Mouse (Mus musculus): Measurements from ENCODE around the gene Neu1. TPM values are rescaled to one million over a fixed set of nuclear protein-coding genes. Genes with fewer than 3 reads are reported as not detected.

Gene Neu1
- total and polyA plus RNA-seq, 3 experiments: 31.2 to 32.0 (median 31.9) TPM

GRCm38 (mm10) chr17:34951636-34952377 lies 20.8 kb downstream of the Neu1 start:
- Histone ChIP-seq H3K9ac (ENCODE audit: insufficient read depth, low read depth) (peak overlapping the region; percentile 92), H3K4me3 (replicated peaks in 1 of 3; ENCODE audit: low read depth in 2 of 3, low read length in 2 of 3, poor library complexity in 1 of 3) (peak overlapping the region; percentile 87 to 98 (median 96)), H3K27ac (ENCODE audit: insufficient read depth, low read depth) (peak overlapping the region; percentile 60; the same call in 1 of the 2 replicates), H3K4me2 (ENCODE audit: insufficient read depth, low read depth, poor library complexity, severe bottlenecking) (peak overlapping the region; percentile 87), H3K9me3 (replicated peaks; ENCODE audit: low read length) (no peaks in the 10 kb centered on the region), H3K79me2 (replicated peaks; ENCODE audit: control insufficient read depth, extremely low read depth, insufficient read depth, poor library complexity, severe bottlenecking) (peaks cover 19% of the 10 kb centered on the region), H3K4me1 (ENCODE audit: control insufficient read depth in 1 of 2, insufficient read depth in 2 of 2) (peaks cover 10 to 19% of the 10 kb centered on the region in 2 experiments; a peak in 3 of 4 replicates), H3K27me3 (replicated peaks) (no peaks in the 10 kb centered on the region), H3K36me3 (replicated peaks in 1 of 2; ENCODE audit: control insufficient read depth in 1 of 2, insufficient read depth in 1 of 2, low read length in 1 of 2) (peaks cover 15 to 29% of the 10 kb centered on the region in 2 experiments)
- DNase-seq (ENCODE audit: extremely low read depth): no peak
- dilution Hi-C loops (cut with MboI; ENCODE audit: extremely low pct_ligation_motif_present, extremely low pct_unique_long_range_greater_than_20kb, low sequenced_read_pairs) (no loop called here), in situ Hi-C loops (cut with MboI; ENCODE audit: low pct_ligation_motif_present, low pct_unique_long_range_greater_than_20kb, low sequenced_read_pairs) (no loop called here)
- TF ChIP-seq MXI1 (IDR thresholded peaks at IDR 0.05; ENCODE audit: low read depth, low read length): no peak
- peak; percentile 71 for TF ChIP-seq POLR2AphosphoS2 (IDR thresholded peaks at IDR 0.05; ENCODE audit: low read depth, low read length)
- TF ChIP-seq ZNF384 (IDR thresholded peaks at IDR 0.05; ENCODE audit: low read depth, low read length): no peak
- TF ChIP-seq MYC (IDR thresholded peaks at IDR 0.05; ENCODE audit: low read depth, low read length): no peak
- TF ChIP-seq USF1 (IDR thresholded peaks at IDR 0.05; ENCODE audit: low read depth, low read length): peak; percentile 26
- no peak for TF ChIP-seq MAX (IDR thresholded peaks at IDR 0.05; ENCODE audit: low read length)
- TF ChIP-seq CHD1 (IDR thresholded peaks at IDR 0.05; ENCODE audit: low read depth, low read length): peak; percentile 28; the same call in 1 of the 2 replicates
- TF ChIP-seq ELF1 (IDR thresholded peaks at IDR 0.05; ENCODE audit: low read depth, low read length): no peak
- TF ChIP-seq ZC3H11A (IDR thresholded peaks at IDR 0.05; ENCODE audit: low read depth, low read length): no peak
- no peak for TF ChIP-seq E2F4 (IDR thresholded peaks at IDR 0.05; ENCODE audit: insufficient replicate concordance, low read depth, low read length)
- TF ChIP-seq SIN3A (IDR thresholded peaks at IDR 0.05; ENCODE audit: low read length): peak; percentile 56
- no peak for TF ChIP-seq CTCF (conservative IDR thresholded peaks at IDR 0.05 in 1 of 2, IDR thresholded peaks at IDR 0.05 in 1 of 2; ENCODE audit: low read depth in 2 of 2, low read length in 2 of 2)
- no peak for TF ChIP-seq CHD2 (IDR thresholded peaks at IDR 0.05; ENCODE audit: low read length)
- 0 out of 2 replicates have a peak, but pooled peaks have one; percentile 9 for TF ChIP-seq RCOR1 (conservative IDR thresholded peaks at IDR 0.05; ENCODE audit: low read depth, low read length)
- no peak for TF ChIP-seq NRF1 (IDR thresholded peaks at IDR 0.05; ENCODE audit: low read depth, low read length)
- TF ChIP-seq TBP (conservative IDR thresholded peaks at IDR 0.05; ENCODE audit: low read depth, low read length): no peak
- no peak for TF ChIP-seq RAD21 (IDR thresholded peaks at IDR 0.05; ENCODE audit: low read depth, low read length)
- TF ChIP-seq ETS1 (conservative IDR thresholded peaks at IDR 0.05; ENCODE audit: low read depth, low read length): no peak
- no peak for TF ChIP-seq IRF4 (IDR thresholded peaks at IDR 0.05; ENCODE audit: low read depth, low read length)

Measured in CH12.LX (cell line).